Mouse (Mus musculus) naive thymus-derived CD4-positive, alpha-beta T cell, adult 5 months (primary cell): ENCODE data around the gene Rcan1. TPM values are rescaled to one million over a fixed set of nuclear protein-coding genes. Genes with fewer than 3 reads are reported as not detected.

Source experiments
- polyA plus RNA-seq: library from polyadenylated mRNA; unstranded; fragments of 100-300 nt; shearing (Covaris generic); gene quantifications from one replicate; pipeline ENCODE4 v1.2.1, GENCODE M21; 2017

Gene Rcan1
- 8.1 TPM for polyA plus RNA-seq

GRCm38 (mm10) chr16:92470706-92471105 is at the start of gene Rcan1:
Rcan1 (minus strand) TSS chr16:92470867.

GRCm38 (mm10) chr16:92485436-92485835 is 14.8 kb upstream of the Rcan1 start, which contains the start of gene Clic6:
Clic6 (plus strand) TSS chr16:92485736.

GRCm38 (mm10) chr16:92359229-92359628 is 111.4 kb downstream of the Rcan1 start, which contains the start of gene Kcne1:
Kcne1 (minus strand) TSS chr16:92359468.

Other genes starting within 250 kb of the Rcan1 start
- gene Kcne2, start 178.5 kb downstream of the Rcan1 start, polyA plus RNA-seq: not detected
- gene Smim11, start 169.6 kb downstream of the Rcan1 start, polyA plus RNA-seq: 66.0 TPM
- gene Fam243, start 149.4 kb downstream of the Rcan1 start, polyA plus RNA-seq: not detected
- not detected for gene Kcne1, start 111.4 kb downstream of the Rcan1 start, polyA plus RNA-seq
- gene Clic6, start 14.9 kb upstream of the Rcan1 start, polyA plus RNA-seq: not detected